In the genomic region with DNA sequence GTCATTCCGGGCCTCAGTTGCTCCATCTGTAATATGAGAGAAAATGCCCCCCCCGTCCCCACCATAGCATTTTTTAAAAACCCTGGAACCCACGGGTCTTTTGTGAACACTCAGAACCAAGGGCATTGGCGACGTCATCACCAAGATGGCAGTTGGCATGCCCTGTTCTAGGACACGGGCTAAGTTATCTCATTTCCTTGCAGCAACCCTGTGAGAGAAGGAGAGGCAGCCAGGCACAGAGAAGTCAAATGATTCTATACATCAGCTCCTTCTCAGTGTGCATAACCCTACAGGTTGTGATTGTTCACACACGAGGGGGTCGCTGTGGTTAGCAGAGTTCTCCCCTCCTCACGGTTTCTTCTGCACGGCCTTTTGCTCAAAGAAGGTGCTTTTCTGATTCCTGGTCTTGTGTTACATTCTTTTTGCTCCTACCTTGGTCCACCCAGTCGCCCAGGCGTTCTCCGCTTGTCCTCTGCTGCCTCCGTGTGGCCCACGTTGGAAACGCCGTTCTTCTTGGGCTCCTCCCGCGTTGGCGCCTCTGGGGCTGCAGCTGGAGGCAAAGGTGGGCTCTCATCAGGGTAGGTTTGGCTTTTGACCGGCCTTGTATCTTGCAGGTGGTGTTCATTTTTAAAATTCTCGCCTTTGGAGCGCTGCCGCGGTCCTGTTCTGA, we compare ENCODE assay signal across 8 mouse cellular contexts. TPM values are rescaled to one million over a fixed set of nuclear protein-coding genes. Genes with fewer than 3 reads are reported as not detected.
DNase-seq lines count a peak whose midpoint lies in the region; ATAC-seq lines count a peak whose summit lies in the region.

No protein-coding gene starts in this region.

- H3K36me3 ChIP-seq in hindbrain, embryonic 16.5 days (ENCODE audit: control insufficient read depth, insufficient read depth, low read length) = no peaks in the 10 kb centered on the region

- DNase-seq in NIH3T3 (ENCODE audit: low read depth) = peak; percentile 87
- DNase-seq in cerebellum, adult 9-10 months = peak; percentile 63
- DNase-seq in frontal cortex, postnatal 14 days (ENCODE audit: low spot score in 2 of 2) = peak; percentile 68 to 85
- peak; percentile 79 to 81 for DNase-seq in layer of hippocampus, postnatal 36 days
- peak; percentile 54 to 79 for DNase-seq in lung, postnatal 4 days
- peak; percentile 63 for DNase-seq in retina, postnatal 7 days (ENCODE audit: low read depth, low spot score)
- DNase-seq in urinary bladder, adult 2 months (ENCODE audit: low spot score) = peak; percentile 63

- ATAC-seq in hindbrain, embryonic 16.5 days = peak; percentile 75

- WGBS in hindbrain, embryonic 16.5 days = 15% methylated on average over 25 of the region's 25 CpGs

- peaks cover 9% of the 10 kb centered on the region for H3K27me3 ChIP-seq in hindbrain, embryonic 16.5 days (replicated peaks; ENCODE audit: control insufficient read depth, insufficient read depth, low read length)

- H3K4me3 ChIP-seq in hindbrain, embryonic 16.5 days (ENCODE audit: low read length) = peak overlapping the region; percentile 4; the same call in 1 of the 2 replicates

- H3K9ac ChIP-seq in hindbrain, embryonic 16.5 days (ENCODE audit: low read depth, low read length) = no peak overlapping the region

- no peak overlapping the region for H3K27ac ChIP-seq in hindbrain, embryonic 16.5 days (ENCODE audit: low read depth, low read length)

- H3K4me1 ChIP-seq in hindbrain, embryonic 16.5 days (ENCODE audit: control insufficient read depth, insufficient read depth, low read depth, low read length) = no peaks in the 10 kb centered on the region

- no peaks in the 10 kb centered on the region for H3K9me3 ChIP-seq in hindbrain, embryonic 16.5 days (ENCODE audit: control insufficient read depth, low read length)

- peak overlapping the region; percentile 35 for H3K4me2 ChIP-seq in hindbrain, embryonic 16.5 days (ENCODE audit: low read length)

RNA-seq across cellular contexts. Expression of a gene that starts 44.2 kb away (rescaled TPM):
- polyA plus RNA-seq in hindbrain, embryonic 16.5 days (2015; fragmentation: Nextera tagmentation; extraction: Ambion mirVana) = 0.05 and 0.19 TPM in 2 replicates
- 1 to 10 TPM; 4.2 to 4.9 TPM for total RNA-seq in layer of hippocampus, postnatal 36 days (2021)
- polyA plus RNA-seq in urinary bladder, adult 2 months (2012; rRNA removed) = 0.22 and 0.28 TPM in 2 replicates
